Mouse (Mus musculus) erythroblast, embryonic 14.5 days (primary cell): ENCODE measurements around the gene Uck1.

Experiments
- GATA1 ChIP-seq: IDR thresholded peaks from 2 replicates; pipeline ENCODE4 v1.6.1; 2012; ENCODE audit warnings: low read length, inconsistent platforms, mixed read lengths
- TAL1 ChIP-seq: IDR thresholded peaks from 3 replicates; pipeline ENCODE4 v1.6.1; 2012; ENCODE audit warnings: low read length, inconsistent platforms, mixed read lengths

DNA sequence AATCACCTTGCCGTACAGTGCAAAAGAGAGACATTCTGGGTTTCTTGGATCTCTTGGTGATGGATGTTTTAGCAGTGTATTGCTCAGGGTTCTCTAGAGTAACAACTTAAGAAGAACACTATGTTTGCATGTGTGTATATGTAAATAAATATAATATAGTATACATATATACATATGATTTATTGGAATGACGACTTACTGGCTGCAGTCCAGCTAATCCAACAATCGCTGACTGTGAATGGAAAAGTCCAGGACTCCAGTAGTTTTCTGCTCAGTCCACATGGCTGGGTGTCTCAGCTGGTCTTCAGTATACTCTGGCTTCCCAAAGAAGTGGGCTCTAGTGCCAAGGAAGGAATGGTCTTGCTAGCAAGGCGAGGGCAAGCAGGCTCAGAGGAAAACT, 22.4 kb downstream of the Uck1 start:
- no peak for TF ChIP-seq GATA1
- TF ChIP-seq TAL1 = no peak
